Mouse (Mus musculus) fat pad, adult 2 months (tissue): ENCODE measurements around the gene Tcf7.

ENCODE experiments used
- DNase-seq: peaks from one replicate; pipeline ENCODE4 v3.0.0-alpha.2; 2011; ENCODE audit warnings: low read depth, low spot score; ENCODE audit errors: extremely low read depth

Tcf7 gene

GRCm38 (mm10) chr11:52282774-52283595 is at the start of gene Tcf7:
Tcf7 (minus strand) TSS chr11:52283014.
- no peak for DNase-seq

GRCm38 (mm10) chr11:52327313-52327712 is 44.5 kb upstream of the Tcf7 start:
- DNase-seq, result no peak

GRCm38 (mm10) chr11:52324442-52325367 is 41.9 kb upstream of the Tcf7 start:
- no peak for DNase-seq

DNA sequence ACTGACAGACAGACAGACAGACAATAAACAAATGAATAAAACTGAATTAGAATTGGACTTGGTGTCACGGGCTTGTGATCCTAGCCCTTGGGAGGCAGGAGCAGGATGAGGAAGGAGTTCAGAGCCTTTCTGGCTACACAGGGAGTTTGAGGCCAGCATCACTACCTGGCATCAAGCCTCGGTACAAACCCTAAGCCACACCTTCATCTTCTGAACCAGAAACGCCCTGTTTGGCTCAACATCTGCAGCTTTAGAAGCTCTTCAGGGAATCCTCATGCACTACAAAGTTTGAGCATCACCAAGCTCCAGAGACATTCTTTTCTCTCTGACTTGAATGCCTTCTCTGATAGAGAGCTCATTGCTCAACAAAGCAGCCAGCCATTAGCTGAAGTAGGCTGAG is 38.7 kb upstream of the Tcf7 start:
- no peak for DNase-seq

DNA sequence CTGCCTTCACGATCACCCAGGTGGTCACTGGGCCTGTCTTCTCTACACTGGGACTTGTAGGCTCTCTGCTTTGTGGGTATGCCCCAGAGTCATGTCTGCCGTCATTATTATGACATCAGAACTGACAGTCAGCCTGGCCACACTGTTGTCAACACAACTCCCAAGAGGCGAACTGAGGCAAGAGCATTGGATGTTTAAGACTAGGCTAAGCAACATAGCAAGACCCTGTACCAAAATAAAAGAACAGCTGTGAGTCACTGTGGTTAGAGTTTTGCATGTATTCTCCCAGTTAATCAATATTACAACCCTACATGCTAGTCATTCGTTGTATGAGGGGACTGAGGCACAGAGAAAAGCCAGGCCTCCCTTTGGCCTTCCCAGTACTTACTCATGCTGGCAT is 37.7 kb upstream of the Tcf7 start:
- no peak for DNase-seq

GRCm38 (mm10) chr11:52319664-52320063 is 36.9 kb upstream of the Tcf7 start:
- no peak for DNase-seq

GRCm38 (mm10) chr11:52318445-52318844 is 35.6 kb upstream of the Tcf7 start:
- DNase-seq, result no peak

DNA sequence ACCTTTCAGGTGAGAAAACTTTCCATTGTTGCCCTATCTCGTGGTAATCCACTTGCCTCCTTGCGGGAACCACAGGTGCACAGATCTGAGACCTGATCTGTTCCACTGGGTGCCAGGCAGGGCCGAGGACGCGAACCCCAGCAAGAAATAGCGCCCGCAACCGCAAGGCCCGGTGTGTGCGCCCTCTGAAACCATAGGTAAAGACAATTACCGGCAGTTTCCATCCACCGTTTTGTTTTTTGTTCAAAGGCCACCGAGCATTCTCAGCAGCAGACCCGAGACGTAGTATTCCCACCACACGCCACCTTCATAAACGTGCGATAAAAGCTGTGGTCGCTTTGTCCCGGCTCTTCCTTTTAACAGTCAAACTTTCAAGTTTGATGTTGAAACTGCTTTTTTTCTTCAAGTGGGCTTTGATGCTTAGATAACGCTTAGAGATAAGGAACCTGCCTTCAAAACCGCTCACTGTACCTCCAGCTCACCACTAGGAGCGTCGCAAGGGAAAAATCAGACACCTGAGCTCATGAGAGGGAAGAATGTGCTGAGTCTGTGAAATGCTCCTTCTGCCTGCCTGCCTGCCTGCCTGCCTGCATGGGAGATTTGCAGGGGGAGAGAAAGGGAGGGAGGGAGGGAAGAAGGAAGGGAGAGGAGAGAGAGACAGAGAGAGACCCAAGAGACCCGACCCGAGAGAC is 31.4 kb upstream of the Tcf7 start:
- DNase-seq, result no peak

DNA sequence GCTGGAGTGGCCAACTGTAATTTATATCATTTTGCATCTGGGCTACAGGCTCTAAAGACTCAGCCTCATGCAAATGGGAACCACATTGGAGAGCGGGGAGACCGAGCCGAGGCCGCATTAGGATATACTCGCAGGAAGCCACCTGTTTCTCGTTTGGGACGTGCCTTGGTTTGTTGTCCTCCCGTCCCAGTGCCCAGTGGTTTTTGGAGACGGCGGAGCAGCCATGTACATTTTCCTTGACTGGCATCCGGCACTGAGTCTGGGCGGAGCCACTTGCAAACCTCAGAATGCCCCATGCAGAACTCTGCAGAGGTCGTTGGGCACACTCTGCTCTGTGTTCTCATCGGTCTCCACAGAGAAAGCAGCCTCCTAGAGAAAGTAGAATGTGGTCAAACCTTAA is 27.9 kb upstream of the Tcf7 start:
- no peak for DNase-seq

DNA sequence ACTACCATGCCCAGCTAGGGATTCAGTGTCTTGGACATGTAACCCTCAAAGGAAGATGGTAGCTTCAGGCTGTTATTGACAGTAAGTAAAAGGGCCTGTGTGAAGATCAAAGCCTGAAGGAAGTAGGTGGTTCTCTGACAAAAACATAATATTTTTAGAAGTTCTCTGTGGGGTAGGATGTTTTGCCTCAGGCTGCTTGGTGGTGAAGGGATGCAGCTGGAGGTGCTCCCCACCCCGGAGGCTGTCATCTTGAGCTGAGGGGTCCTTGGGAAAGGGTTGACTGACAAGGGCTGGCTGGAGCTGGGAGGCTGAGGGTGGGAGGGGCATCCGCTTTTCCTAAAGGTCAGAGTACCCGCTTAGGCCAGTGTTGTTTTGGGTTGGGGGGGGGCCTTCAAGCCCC is 26.7 kb upstream of the Tcf7 start:
- no peak for DNase-seq

DNA sequence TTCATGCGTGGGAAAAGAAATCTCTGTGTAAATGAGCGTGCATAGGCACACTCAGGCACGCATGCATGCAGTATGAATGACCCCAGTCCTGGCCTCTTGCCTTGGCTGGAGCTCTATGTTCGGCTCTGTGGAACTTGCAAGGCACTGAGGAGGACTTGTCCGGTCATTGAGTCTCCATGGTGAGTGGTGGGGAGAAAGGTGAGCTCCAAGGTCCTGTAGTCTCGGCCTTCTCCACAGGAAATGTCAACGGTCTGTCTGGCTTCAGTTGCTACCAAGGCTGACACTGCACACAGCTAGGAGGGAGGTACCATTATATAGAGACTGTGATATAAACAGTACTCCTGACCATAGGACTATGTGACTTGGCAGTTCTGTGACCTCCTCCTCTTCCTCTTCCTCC is 23.6 kb upstream of the Tcf7 start:
- DNase-seq, result no peak

GRCm38 (mm10) chr11:52305266-52305665 is 22.5 kb upstream of the Tcf7 start:
- no peak for DNase-seq

GRCm38 (mm10) chr11:52302668-52303067 is 19.9 kb upstream of the Tcf7 start:
- DNase-seq, result no peak

- DNase-seq, result no peak
Measured at GRCm38 (mm10) chr11:52299687-52300086, 16.9 kb upstream of the Tcf7 start.

DNA sequence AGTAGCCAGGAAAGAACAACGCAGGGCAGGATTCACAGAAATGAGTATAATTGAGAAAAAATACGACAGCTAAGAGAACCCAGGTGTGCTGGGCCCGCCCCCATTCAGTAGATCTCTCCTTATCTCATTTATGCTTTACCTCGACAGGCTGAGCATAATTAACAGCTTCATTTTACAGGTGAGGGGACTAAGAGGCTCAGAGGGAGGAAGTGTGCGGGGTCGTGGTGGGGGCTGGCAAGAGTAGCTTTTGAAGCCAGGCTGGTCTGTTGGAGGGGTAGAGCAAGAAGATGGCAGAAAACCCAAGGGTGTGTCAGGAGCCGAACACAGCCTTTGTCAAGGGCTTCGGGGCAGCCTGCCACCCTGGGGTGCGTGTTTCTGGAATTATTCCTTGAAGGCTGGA is 16.1 kb upstream of the Tcf7 start:
- no peak for DNase-seq

GRCm38 (mm10) chr11:52297352-52297751 is 14.5 kb upstream of the Tcf7 start:
- no peak for DNase-seq

- no peak for DNase-seq
Measured at GRCm38 (mm10) chr11:52294103-52294502, 11.3 kb upstream of the Tcf7 start.

DNA sequence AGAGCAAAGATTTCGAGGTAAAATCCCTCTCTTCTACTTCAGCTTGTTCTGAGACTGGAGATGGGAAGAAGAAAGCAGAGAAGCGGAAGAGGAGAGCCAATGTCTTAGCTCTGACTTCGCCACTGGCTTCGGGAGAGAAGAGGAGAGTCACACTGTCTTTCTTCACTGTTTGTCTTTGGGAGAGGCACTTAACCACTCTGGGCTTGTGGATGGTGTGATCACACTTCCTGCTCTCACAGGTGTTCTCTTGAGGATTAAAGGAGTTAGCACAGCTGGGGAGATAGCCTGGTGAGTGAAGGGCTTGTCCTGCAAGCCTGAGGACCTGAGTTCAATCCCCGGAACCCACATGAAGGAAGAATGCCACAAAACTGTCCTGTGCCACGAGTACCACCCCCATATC is 10.1 kb upstream of the Tcf7 start:
- no peak for DNase-seq

GRCm38 (mm10) chr11:52292346-52292745 is 9.5 kb upstream of the Tcf7 start:
- no peak for DNase-seq

DNA sequence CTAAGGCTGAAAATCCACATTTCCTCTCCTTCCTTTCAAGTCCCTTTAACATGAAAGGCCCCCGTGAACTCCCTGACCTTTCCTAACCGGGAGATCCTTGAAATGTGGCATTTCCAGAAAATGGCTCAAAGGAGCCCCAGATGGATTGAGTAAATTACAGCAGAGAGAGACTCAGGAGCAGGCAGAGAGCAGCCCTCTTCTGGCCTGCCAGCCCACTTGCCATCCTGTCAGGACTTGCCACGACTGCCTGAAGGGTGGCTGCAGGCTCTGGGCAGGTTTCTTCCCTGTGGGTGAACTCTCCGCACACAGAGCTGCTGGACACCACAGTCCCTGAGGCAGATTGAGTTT is 4.1 kb upstream of the Tcf7 start:
- DNase-seq, result no peak

- DNase-seq, result no peak
Measured at GRCm38 (mm10) chr11:52286301-52286957, 3.6 kb upstream of the Tcf7 start.
